Mouse (Mus musculus) layer of hippocampus, adult 2 months (tissue): ENCODE measurements around the gene Dcaf12. TPM values are rescaled to one million over a fixed set of nuclear protein-coding genes. Genes with fewer than 3 reads are reported as not detected.

Experiments
- DNase-seq, 2 experiments: peaks; one replicate each; pipeline ENCODE4 v3.0.0; 2022; ENCODE audit warnings: low spot score in 2 of 2
- H3K27ac ChIP-seq: fragments of 200-600 bp; 2 replicates; pipeline ENCODE4 v1.8.1; 2022
- H3K4me3 ChIP-seq: fragments of 200-600 bp; 2 replicates; pipeline ENCODE4 v1.8.1; 2022; ENCODE audit warnings: mild to moderate bottlenecking
- CTCF ChIP-seq: fragments of 200-600 bp; conservative IDR thresholded peaks from 2 replicates; pipeline ENCODE4 v1.8.1; 2022; ENCODE audit warnings: antibody characterized with exemption, mild to moderate bottlenecking, moderate library complexity
- long read RNA-seq, 2 experiments: library from polyadenylated mRNA; stranded (forward); transcript quantifications; one replicate each; pipeline ENCODE4 v2.0.0; 2021; ENCODE audit warnings: borderline mapping rate in 2 of 2
- total RNA-seq, 2 experiments: library from RNA; stranded (reverse); gene quantifications; 2 replicates each; pipeline ENCODE4 v1.2.3; 2021

The Dcaf12 gene
- total RNA-seq, result 10 to 100 TPM; 41.0 to 41.4 TPM
- long read RNA-seq, experiment 1, transcript Dcaf12-201 (9 exons, 3,442 nt), result major isoform, 61 of 67 reads
- long read RNA-seq, experiment 1, partial matches to known transcripts, result 1 of 67 reads
- long read RNA-seq, experiment 1, other reads (novel, unspliced or antisense), result 5 of 67 reads
- long read RNA-seq, experiment 2, transcript Dcaf12-201 (9 exons, 3,442 nt), result major isoform, 75 of 86 reads
- long read RNA-seq, experiment 2, partial matches to known transcripts, result 7 of 86 reads
- long read RNA-seq, experiment 2, other reads (novel, unspliced or antisense), result 4 of 86 reads

- peak; percentile 95 to 97 for DNase-seq
- TF ChIP-seq CTCF, result no peak
- Histone ChIP-seq H3K4me3 (peak within 1 kb of the TSS; percentile 83), H3K27ac (peak within 1 kb of the TSS; percentile 97)
Observed at GRCm38 (mm10) chr4:41314141-41315129, at the start of gene Dcaf12. TSS of gene Dcaf12 (minus strand) at chr4:41314889.

GRCm38 (mm10) chr4:41361059-41361458, 46.4 kb upstream of the Dcaf12 start:
- no peak overlapping the region for H3K4me3 ChIP-seq

GRCm38 (mm10) chr4:41359358-41359757, 44.7 kb upstream of the Dcaf12 start:
- H3K27ac ChIP-seq, result no peak overlapping the region
- no peak for DNase-seq
- TF ChIP-seq CTCF, result no peak
- H3K4me3 ChIP-seq, result no peak overlapping the region

More at GRCm38 (mm10) chr4:41361059-41361458, 46.4 kb upstream of the Dcaf12 start:
- TF ChIP-seq CTCF, result no peak
- no peak overlapping the region for H3K27ac ChIP-seq
- no peak for DNase-seq

- no peak for TF ChIP-seq CTCF
- DNase-seq, result no peak
- no peak overlapping the region for H3K4me3 ChIP-seq
- H3K27ac ChIP-seq, result no peak overlapping the region
Observed at GRCm38 (mm10) chr4:41358669-41359068, 44.0 kb upstream of the Dcaf12 start.

GRCm38 (mm10) chr4:41357154-41357553, 42.5 kb upstream of the Dcaf12 start:
- no peak for TF ChIP-seq CTCF
- no peak for DNase-seq
- Histone ChIP-seq H3K4me3 (no peak overlapping the region), H3K27ac (no peak overlapping the region)

- no peak overlapping the region for H3K27ac ChIP-seq
- no peak for DNase-seq
- H3K4me3 ChIP-seq, result no peak overlapping the region
- TF ChIP-seq CTCF, result no peak
Observed at GRCm38 (mm10) chr4:41353265-41353664, 38.6 kb upstream of the Dcaf12 start.

GRCm38 (mm10) chr4:41352758-41353157, 38.1 kb upstream of the Dcaf12 start:
- TF ChIP-seq CTCF, result no peak
- no peak for DNase-seq
- H3K27ac ChIP-seq, result no peak overlapping the region
- no peak overlapping the region for H3K4me3 ChIP-seq

GRCm38 (mm10) chr4:41349199-41349591, 34.5 kb upstream of the Dcaf12 start:
- no peak for DNase-seq
- TF ChIP-seq CTCF, result no peak
- peak overlapping the region; percentile 93 for H3K27ac ChIP-seq

GRCm38 (mm10) chr4:41348584-41349198, 34.0 kb upstream of the Dcaf12 start, which contains the start of gene Ubap1:
TSS of gene Ubap1 (plus strand) at chr4:41348996.
- Histone ChIP-seq H3K27ac (peak within 1 kb of the TSS; percentile 93), H3K4me3 (peak within 1 kb of the TSS; percentile 72)
- no peak for TF ChIP-seq CTCF
- peak; percentile 93 to 94 for DNase-seq

More at GRCm38 (mm10) chr4:41349199-41349591, 34.5 kb upstream of the Dcaf12 start:
- H3K4me3 ChIP-seq, result peak overlapping the region; percentile 72

GRCm38 (mm10) chr4:41347839-41348238, 33.1 kb upstream of the Dcaf12 start:
- Histone ChIP-seq H3K4me3 (peak overlapping the region; percentile 72), H3K27ac (peak overlapping the region; percentile 93; the same call in 1 of the 2 replicates)
- TF ChIP-seq CTCF, result no peak
- no peak for DNase-seq

GRCm38 (mm10) chr4:41346011-41346410, 31.3 kb upstream of the Dcaf12 start:
- DNase-seq, result no peak
- no peak overlapping the region for H3K4me3 ChIP-seq
- no peak for TF ChIP-seq CTCF
- H3K27ac ChIP-seq, result no peak overlapping the region

- peak; percentile 55 for TF ChIP-seq CTCF
- DNase-seq, result no peak
- Histone ChIP-seq H3K4me3 (no peak overlapping the region), H3K27ac (no peak overlapping the region)
Observed at GRCm38 (mm10) chr4:41340912-41341550, 26.3 kb upstream of the Dcaf12 start.

GRCm38 (mm10) chr4:41336546-41336945, 21.9 kb upstream of the Dcaf12 start:
- Histone ChIP-seq H3K27ac (no peak overlapping the region), H3K4me3 (no peak overlapping the region)
- DNase-seq, result no peak
- no peak for TF ChIP-seq CTCF
